Mouse (Mus musculus): ENCODE measurements around the gene Klk5. TPM values are rescaled to one million over a fixed set of nuclear protein-coding genes. Genes with fewer than 3 reads are reported as not detected.

The Klk5 gene
- not detected in 2 replicates for polyA plus RNA-seq (2014; fragmentation: Nextera tagmentation; extraction: Ambion mirVana)

GRCm38 (mm10) chr7:43841701-43842100 lies at the start of gene Klk5:
Klk5 (plus strand) TSS chr7:43841971.
- Histone ChIP-seq H3K4me3 (ENCODE audit: low read depth, low read length) (no peak within 1 kb of the TSS), H3K27me3 (ENCODE audit: control insufficient read depth, insufficient read depth, low read length) (no peaks in the 10 kb centered on the region), H3K4me1 (ENCODE audit: control insufficient read depth, insufficient read depth, low read length) (no peaks in the 10 kb centered on the region), H3K9me3 (ENCODE audit: control insufficient read depth, low read length) (no peaks in the 10 kb centered on the region), H3K9ac (ENCODE audit: low read length) (no peak within 1 kb of the TSS), H3K27ac (ENCODE audit: low read depth, low read length) (no peak within 1 kb of the TSS), H3K36me3 (ENCODE audit: control insufficient read depth, insufficient read depth, low read length) (no peaks in the 10 kb centered on the region), H3K4me2 (ENCODE audit: low read depth) (no peak within 1 kb of the TSS)
- ATAC-seq (ENCODE audit: insufficient read depth, low FRiP score, low TSS enrichment), result no peak
- 47% methylated on average over 2 of the region's 3 CpGs for WGBS
- no peak for DNase-seq (ENCODE audit: low spot score)

GRCm38 (mm10) chr7:43796355-43796754 lies 45.4 kb upstream of the Klk5 start:
- DNase-seq (ENCODE audit: low spot score), result no peak
- H3K27me3 ChIP-seq (ENCODE audit: control insufficient read depth, insufficient read depth, low read length), result peaks cover 14% of the 10 kb centered on the region
- no peak for ATAC-seq (ENCODE audit: insufficient read depth, low FRiP score, low TSS enrichment)
- H3K9ac ChIP-seq (ENCODE audit: low read length), result no peak overlapping the region
- peak overlapping the region; percentile 34 for H3K4me3 ChIP-seq (ENCODE audit: low read depth, low read length)
- H3K36me3 ChIP-seq (ENCODE audit: control insufficient read depth, insufficient read depth, low read length), result no peaks in the 10 kb centered on the region
- 8% methylated on average over 8 of the region's 8 CpGs for WGBS
- peak overlapping the region; percentile 58 for H3K4me2 ChIP-seq (ENCODE audit: low read depth)
- H3K9me3 ChIP-seq (ENCODE audit: control insufficient read depth, low read length), result no peaks in the 10 kb centered on the region
- no peak overlapping the region for H3K27ac ChIP-seq (ENCODE audit: low read depth, low read length)
- no peaks in the 10 kb centered on the region for H3K4me1 ChIP-seq (ENCODE audit: control insufficient read depth, insufficient read depth, low read length)

DNA sequence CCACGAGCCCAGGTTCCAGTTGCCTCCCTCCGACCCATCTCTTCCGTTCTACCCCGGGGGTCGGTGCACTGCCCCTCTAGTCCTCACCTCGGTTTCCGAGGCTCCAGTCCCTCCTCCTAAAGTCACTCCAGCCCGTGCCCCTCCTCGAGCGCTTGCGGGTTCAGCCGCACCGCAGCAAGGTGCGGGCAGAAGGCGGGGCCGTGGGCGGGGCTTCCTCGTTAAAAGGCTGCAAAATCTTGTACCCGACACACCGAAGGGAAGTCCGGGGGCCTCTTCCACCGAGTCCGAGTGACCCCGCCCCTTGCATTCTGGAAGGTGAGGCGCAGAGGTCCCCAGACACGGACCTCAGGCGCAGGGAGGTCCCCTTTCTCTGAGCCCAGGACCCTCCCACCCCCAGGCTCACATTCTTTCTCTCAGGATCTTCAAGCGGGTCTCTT lies 44.4 kb upstream of the Klk5 start, which contains the start of gene Klk8:
Gene Klk8, plus strand, starts transcription at position 245 of the 437 bp plus-strand sequence.
- no peak for DNase-seq (ENCODE audit: low spot score)
- H3K9ac ChIP-seq (ENCODE audit: low read length), result peak within 1 kb of the TSS; percentile 44
- under 1% methylated on average over 28 of the region's 28 CpGs for WGBS
- H3K36me3 ChIP-seq (ENCODE audit: control insufficient read depth, insufficient read depth, low read length), result no peaks in the 10 kb centered on the region
- H3K4me1 ChIP-seq (ENCODE audit: control insufficient read depth, insufficient read depth, low read length), result no peaks in the 10 kb centered on the region
- no peak for ATAC-seq (ENCODE audit: insufficient read depth, low FRiP score, low TSS enrichment)
- no peaks in the 10 kb centered on the region for H3K9me3 ChIP-seq (ENCODE audit: control insufficient read depth, low read length)
- H3K4me3 ChIP-seq (ENCODE audit: low read depth, low read length), result peak within 1 kb of the TSS; percentile 34
- peaks cover 14% of the 10 kb centered on the region for H3K27me3 ChIP-seq (ENCODE audit: control insufficient read depth, insufficient read depth, low read length)
- H3K4me2 ChIP-seq (ENCODE audit: low read depth), result peak within 1 kb of the TSS; percentile 58
- no peak within 1 kb of the TSS for H3K27ac ChIP-seq (ENCODE audit: low read depth, low read length)

DNA sequence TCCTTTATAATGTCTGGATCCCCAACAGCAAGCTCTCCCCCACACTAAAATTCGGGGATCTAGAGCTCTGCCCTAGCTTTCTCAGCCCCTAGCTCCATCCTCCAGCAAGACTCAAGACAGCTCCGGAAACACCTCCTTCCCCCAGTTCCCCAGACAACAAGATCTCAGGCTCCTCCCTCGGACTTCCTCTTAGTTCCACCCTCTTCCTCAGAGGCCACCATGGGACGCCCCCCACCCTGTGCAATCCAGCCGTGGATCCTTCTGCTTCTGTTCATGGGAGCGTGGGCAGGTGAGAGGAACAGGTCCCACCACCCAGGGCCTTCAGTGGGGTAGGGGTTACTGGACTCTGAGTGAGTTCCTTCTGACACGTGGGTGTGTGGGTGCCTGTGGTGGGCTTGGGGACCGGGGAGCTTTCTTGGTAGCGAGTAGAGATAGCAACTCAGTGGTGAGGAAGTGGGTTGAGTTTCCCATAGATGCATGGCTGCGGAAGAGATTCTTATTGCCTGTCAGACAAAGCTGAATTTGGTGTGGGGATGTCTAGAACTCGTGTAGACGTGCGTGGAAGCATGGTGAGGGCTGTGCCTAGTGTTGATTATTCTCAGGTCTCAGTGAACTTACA lies 43.8 kb upstream of the Klk5 start:
- WGBS, result 41% methylated on average over 13 of the region's 13 CpGs
- Histone ChIP-seq H3K4me2 (ENCODE audit: low read depth) (peak overlapping the region; percentile 58), H3K27ac (ENCODE audit: low read depth, low read length) (no peak overlapping the region), H3K4me1 (ENCODE audit: control insufficient read depth, insufficient read depth, low read length) (no peaks in the 10 kb centered on the region), H3K4me3 (ENCODE audit: low read depth, low read length) (peak overlapping the region; percentile 34), H3K27me3 (ENCODE audit: control insufficient read depth, insufficient read depth, low read length) (peaks cover 14% of the 10 kb centered on the region), H3K9me3 (ENCODE audit: control insufficient read depth, low read length) (no peaks in the 10 kb centered on the region), H3K36me3 (ENCODE audit: control insufficient read depth, insufficient read depth, low read length) (no peaks in the 10 kb centered on the region), H3K9ac (ENCODE audit: low read length) (no peak overlapping the region)
- no peak for DNase-seq (ENCODE audit: low spot score)
- no peak for ATAC-seq (ENCODE audit: insufficient read depth, low FRiP score, low TSS enrichment)

DNA sequence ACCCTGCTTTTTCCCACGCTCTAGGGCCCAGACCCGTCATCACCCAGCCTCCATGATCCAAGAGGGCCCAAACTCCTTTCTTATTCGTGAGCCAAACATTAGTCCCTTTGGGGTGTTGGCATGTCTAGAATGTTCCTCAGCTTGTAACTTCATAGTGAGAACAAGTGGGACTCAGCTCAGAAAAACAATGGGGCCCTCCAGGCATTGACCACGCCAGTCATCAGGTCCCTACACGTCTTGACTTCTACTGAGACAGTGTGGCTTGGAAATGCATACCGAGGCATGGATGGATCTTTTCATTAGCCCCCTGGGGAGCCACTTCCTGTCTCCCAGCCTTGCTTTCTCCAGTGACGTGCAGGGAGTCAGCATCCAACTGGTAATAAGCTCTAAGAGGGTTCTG lies 41.9 kb upstream of the Klk5 start:
- ATAC-seq (ENCODE audit: insufficient read depth, low FRiP score, low TSS enrichment), result no peak
- 67% methylated on average over 7 of the region's 7 CpGs for WGBS
- Histone ChIP-seq H3K9ac (ENCODE audit: low read length) (no peak overlapping the region), H3K36me3 (ENCODE audit: control insufficient read depth, insufficient read depth, low read length) (no peaks in the 10 kb centered on the region), H3K4me3 (ENCODE audit: low read depth, low read length) (no peak overlapping the region), H3K4me1 (ENCODE audit: control insufficient read depth, insufficient read depth, low read length) (no peaks in the 10 kb centered on the region), H3K9me3 (ENCODE audit: control insufficient read depth, low read length) (no peaks in the 10 kb centered on the region), H3K27ac (ENCODE audit: low read depth, low read length) (no peak overlapping the region), H3K27me3 (ENCODE audit: control insufficient read depth, insufficient read depth, low read length) (peaks cover 14% of the 10 kb centered on the region), H3K4me2 (ENCODE audit: low read depth) (no peak overlapping the region)
- no peak for DNase-seq (ENCODE audit: low spot score)

- Histone ChIP-seq H3K27me3 (ENCODE audit: control insufficient read depth, insufficient read depth, low read length) (no peaks in the 10 kb centered on the region), H3K27ac (ENCODE audit: low read depth, low read length) (no peak within 1 kb of the TSS), H3K4me2 (ENCODE audit: low read depth) (no peak within 1 kb of the TSS), H3K9ac (ENCODE audit: low read length) (no peak within 1 kb of the TSS), H3K9me3 (ENCODE audit: control insufficient read depth, low read length) (no peaks in the 10 kb centered on the region), H3K4me1 (ENCODE audit: control insufficient read depth, insufficient read depth, low read length) (no peaks in the 10 kb centered on the region), H3K4me3 (ENCODE audit: low read depth, low read length) (no peak within 1 kb of the TSS), H3K36me3 (ENCODE audit: control insufficient read depth, insufficient read depth, low read length) (no peaks in the 10 kb centered on the region)
- no peak for ATAC-seq (ENCODE audit: insufficient read depth, low FRiP score, low TSS enrichment)
- no peak for DNase-seq (ENCODE audit: low spot score)
- WGBS, result 66% methylated on average over 5 of the region's 5 CpGs
Measured at GRCm38 (mm10) chr7:43810994-43811393, 30.8 kb upstream of the Klk5 start, which contains the start of gene Klk7. Klk7 (plus strand) TSS chr7:43811294.

DNA sequence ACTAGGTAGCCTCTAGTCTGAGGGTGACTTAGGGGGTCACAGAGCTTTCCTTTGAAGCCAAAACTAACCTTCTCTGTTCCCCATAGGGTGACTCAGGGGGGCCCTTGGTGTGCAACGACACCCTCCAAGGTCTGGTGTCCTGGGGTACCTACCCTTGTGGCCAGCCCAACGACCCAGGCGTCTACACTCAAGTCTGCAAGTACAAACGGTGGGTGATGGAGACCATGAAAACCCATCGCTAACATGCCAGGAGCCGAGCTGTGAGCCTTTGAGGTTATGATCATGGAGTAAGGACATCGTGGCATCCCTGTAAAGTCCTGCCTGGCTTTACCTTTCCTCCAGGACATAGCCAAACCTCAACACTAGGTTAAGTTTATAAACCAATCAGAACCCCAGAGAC lies 26.6 kb upstream of the Klk5 start:
- Histone ChIP-seq H3K4me1 (ENCODE audit: control insufficient read depth, insufficient read depth, low read length) (no peaks in the 10 kb centered on the region), H3K9me3 (ENCODE audit: control insufficient read depth, low read length) (no peaks in the 10 kb centered on the region), H3K27ac (ENCODE audit: low read depth, low read length) (no peak overlapping the region), H3K4me2 (ENCODE audit: low read depth) (no peak overlapping the region), H3K36me3 (ENCODE audit: control insufficient read depth, insufficient read depth, low read length) (no peaks in the 10 kb centered on the region), H3K9ac (ENCODE audit: low read length) (no peak overlapping the region), H3K27me3 (ENCODE audit: control insufficient read depth, insufficient read depth, low read length) (no peaks in the 10 kb centered on the region), H3K4me3 (ENCODE audit: low read depth, low read length) (no peak overlapping the region)
- ATAC-seq (ENCODE audit: insufficient read depth, low FRiP score, low TSS enrichment), result no peak
- no peak for DNase-seq (ENCODE audit: low spot score)
- WGBS, result 88% methylated on average over 7 of the region's 7 CpGs

DNA sequence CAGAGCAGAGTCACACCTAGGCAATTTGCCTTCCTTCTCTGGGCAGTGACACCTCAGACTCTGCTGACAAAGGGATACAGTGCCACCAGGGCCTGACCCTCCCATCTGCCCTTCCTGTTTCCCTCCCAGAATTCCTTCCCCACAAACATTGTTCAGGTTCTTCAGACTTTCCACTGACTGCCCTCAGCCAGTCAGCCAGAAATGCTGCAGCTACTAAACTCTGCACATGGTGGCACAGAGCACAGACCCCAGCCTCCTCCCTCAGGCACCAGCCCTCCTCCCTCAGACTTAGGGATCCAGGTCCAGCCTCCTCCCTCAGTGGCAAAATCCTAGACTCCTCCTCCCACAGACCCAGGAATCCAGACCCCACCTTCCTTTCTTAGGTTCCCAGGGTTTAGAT lies 25.0 kb upstream of the Klk5 start:
- Histone ChIP-seq H3K36me3 (ENCODE audit: control insufficient read depth, insufficient read depth, low read length) (no peaks in the 10 kb centered on the region), H3K27ac (ENCODE audit: low read depth, low read length) (no peak overlapping the region), H3K4me3 (ENCODE audit: low read depth, low read length) (no peak overlapping the region), H3K9ac (ENCODE audit: low read length) (no peak overlapping the region), H3K4me1 (ENCODE audit: control insufficient read depth, insufficient read depth, low read length) (no peaks in the 10 kb centered on the region), H3K9me3 (ENCODE audit: control insufficient read depth, low read length) (no peaks in the 10 kb centered on the region), H3K4me2 (ENCODE audit: low read depth) (no peak overlapping the region), H3K27me3 (ENCODE audit: control insufficient read depth, insufficient read depth, low read length) (no peaks in the 10 kb centered on the region)
- DNase-seq (ENCODE audit: low spot score), result no peak
- no peak for ATAC-seq (ENCODE audit: insufficient read depth, low FRiP score, low TSS enrichment)

- 90% methylated on average over 7 of the region's 7 CpGs for WGBS
Measured at GRCm38 (mm10) chr7:43821581-43821980, 20.2 kb upstream of the Klk5 start.

More at GRCm38 (mm10) chr7:43821581-43821980, 20.2 kb upstream of the Klk5 start:
- H3K9ac ChIP-seq (ENCODE audit: low read length), result no peak overlapping the region
- H3K36me3 ChIP-seq (ENCODE audit: control insufficient read depth, insufficient read depth, low read length), result no peaks in the 10 kb centered on the region
- no peaks in the 10 kb centered on the region for H3K4me1 ChIP-seq (ENCODE audit: control insufficient read depth, insufficient read depth, low read length)
- DNase-seq (ENCODE audit: low spot score), result no peak
- no peak overlapping the region for H3K27ac ChIP-seq (ENCODE audit: low read depth, low read length)
- no peaks in the 10 kb centered on the region for H3K27me3 ChIP-seq (ENCODE audit: control insufficient read depth, insufficient read depth, low read length)
- no peak for ATAC-seq (ENCODE audit: insufficient read depth, low FRiP score, low TSS enrichment)
- no peak overlapping the region for H3K4me2 ChIP-seq (ENCODE audit: low read depth)
- H3K9me3 ChIP-seq (ENCODE audit: control insufficient read depth, low read length), result no peaks in the 10 kb centered on the region
- H3K4me3 ChIP-seq (ENCODE audit: low read depth, low read length), result no peak overlapping the region
